Mouse (Mus musculus) neural tube, embryonic 14.5 days (tissue): ENCODE results near the gene Lin7a. TPM values are rescaled to one million over a fixed set of nuclear protein-coding genes. Genes with fewer than 3 reads are reported as not detected.

Experiments used
- ATAC-seq: fragments of 200-750 bp; cut with Nextera tagmentation; 2 replicates; pipeline ENCODE4 v1.8.0; 2017; ENCODE audit warnings: low read depth, mild to moderate bottlenecking, moderate TSS enrichment, moderate library complexity
- H3K27ac ChIP-seq: fragments of 300-500 bp; sonication (generic); 2 replicates; pipeline ENCODE4 v1.5.1; 2014; ENCODE audit warnings: low read depth, mild to moderate bottlenecking, control low read depth, low read length, moderate library complexity, mixed read lengths
- H3K27me3 ChIP-seq: fragments of 300-500 bp; sonication (generic); 2 replicates; pipeline ENCODE4 v1.6.1; 2014; ENCODE audit warnings: low read length; ENCODE audit not compliant: control insufficient read depth, insufficient read depth
- H3K36me3 ChIP-seq: fragments of 300-500 bp; sonication (generic); 2 replicates; pipeline ENCODE4 v1.6.1; 2014; ENCODE audit warnings: low read length, mixed read lengths; ENCODE audit not compliant: control insufficient read depth, insufficient read depth
- H3K4me1 ChIP-seq: fragments of 300-500 bp; sonication (generic); 2 replicates; pipeline ENCODE4 v1.6.1; 2014; ENCODE audit warnings: low read length; ENCODE audit not compliant: control insufficient read depth, insufficient read depth
- H3K4me2 ChIP-seq: fragments of 300-500 bp; sonication (generic); 2 replicates; pipeline ENCODE4 v1.6.1; 2014; ENCODE audit warnings: mild to moderate bottlenecking, low read depth, low read length, control low read depth
- H3K4me3 ChIP-seq: fragments of 300-500 bp; sonication (generic); 2 replicates; pipeline ENCODE4 v1.5.1; 2014; ENCODE audit warnings: low read depth, low read length, control low read depth, mixed read lengths
- H3K9ac ChIP-seq: fragments of 300-500 bp; sonication (generic); replicated peaks from 2 replicates; pipeline ENCODE4 v1.6.1; 2014; ENCODE audit warnings: low read depth, mild to moderate bottlenecking, control low read depth, low read length, mixed read lengths
- H3K9me3 ChIP-seq: fragments of 300-500 bp; sonication (generic); 2 replicates; pipeline ENCODE4 v1.6.1; 2016; ENCODE audit warnings: low read length; ENCODE audit not compliant: control insufficient read depth
- WGBS: fragments of 180-500 bp; shearing (Covaris S2); extraction: QIAGEN DNeasy Blood & Tissue Kit; methylation state at CpG from one replicate; pipeline ENCODE4 v1.1.7; 2014; 5-methylcytosine and 5-hydroxymethylcytosine counted together
- polyA plus RNA-seq: library from polyadenylated mRNA; unstranded; fragments of >200 nt; fragmentation: Nextera tagmentation; extraction: Ambion mirVana; gene quantifications from 2 replicates; pipeline ENCODE4 v1.2.1, GENCODE M21; 2014

Lin7a gene
- polyA plus RNA-seq: 46.0 and 52.4 TPM in 2 replicates

DNA sequence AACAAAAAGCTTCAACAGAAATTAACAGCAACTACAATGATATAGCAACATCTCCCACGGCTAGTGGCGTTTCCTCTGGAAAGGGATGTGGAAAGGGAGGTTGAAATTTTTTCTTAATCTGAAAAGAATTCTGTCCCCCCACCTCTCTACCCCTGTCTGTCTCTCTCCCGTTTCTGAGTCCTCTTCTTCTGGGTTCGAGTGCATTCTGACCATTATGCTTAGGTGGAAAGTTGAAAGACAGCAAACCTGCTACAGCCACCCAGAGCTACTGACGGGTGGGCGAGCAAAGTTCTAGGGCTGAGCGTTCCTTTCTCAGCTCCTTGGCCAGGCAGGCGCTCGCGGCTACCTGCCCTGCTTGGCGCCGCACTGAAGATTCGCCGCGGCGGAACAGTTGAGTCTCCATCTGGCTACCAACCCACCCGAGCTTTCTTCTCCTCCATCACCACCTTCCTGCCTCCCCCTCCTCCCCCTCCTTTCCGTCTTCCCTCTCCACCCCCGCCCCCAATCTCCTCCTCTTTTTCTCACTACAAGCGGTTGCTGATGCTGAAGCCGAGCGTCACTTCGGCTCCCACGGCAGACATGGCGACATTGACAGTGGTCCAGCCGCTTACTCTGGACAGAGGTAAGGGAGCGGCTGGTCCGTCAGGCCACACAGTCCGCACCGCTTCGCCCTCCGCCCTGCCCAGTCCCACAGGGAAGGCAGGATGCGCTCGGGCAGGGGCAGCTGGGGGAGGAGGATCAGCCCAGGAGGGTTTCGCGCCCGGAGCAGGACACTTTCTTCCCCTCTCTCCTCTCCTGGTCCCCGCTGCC, at the start of gene Lin7a:
Lin7a (plus strand) TSS at position 366 of the 810 bp plus-strand sequence.
- WGBS: 2% methylated on average over 38 of the region's 38 CpGs
- peak; percentile 82 for ATAC-seq
- H3K4me3 ChIP-seq: peak within 1 kb of the TSS; percentile 86

DNA sequence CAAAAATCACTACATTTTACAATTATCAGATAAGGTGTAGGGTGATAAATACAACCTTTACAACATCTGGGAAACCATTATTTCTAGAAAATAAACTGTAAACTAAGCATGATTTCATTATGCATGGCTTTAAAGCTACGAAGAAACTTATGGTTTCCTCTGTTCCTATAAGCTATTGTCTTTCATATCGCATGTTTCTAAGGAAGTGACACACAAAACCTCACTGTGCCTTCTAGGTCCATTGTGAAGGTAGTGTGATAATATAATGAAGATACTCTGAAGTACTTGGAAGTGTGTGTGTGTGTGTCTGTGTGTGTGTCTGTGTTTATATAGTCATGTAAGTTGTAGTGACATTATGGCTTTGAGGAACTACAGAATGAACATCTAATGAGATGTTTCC, 49.8 kb upstream of the Lin7a start:
- WGBS: 78% methylated on average over 2 of the region's 2 CpGs
- Histone ChIP-seq H3K27me3 (no peaks in the 10 kb centered on the region), H3K27ac (no peak overlapping the region), H3K4me3 (no peak overlapping the region), H3K9ac (no peak overlapping the region), H3K4me1 (no peaks in the 10 kb centered on the region), H3K4me2 (no peak overlapping the region), H3K36me3 (no peaks in the 10 kb centered on the region), H3K9me3 (no peaks in the 10 kb centered on the region)
- no peak for ATAC-seq

More for the DNA sequence above, at the start of gene Lin7a:
- H3K9ac ChIP-seq: peak within 1 kb of the TSS; percentile 89
- H3K27me3 ChIP-seq: no peaks in the 10 kb centered on the region
- peak within 1 kb of the TSS; percentile 91 for H3K27ac ChIP-seq
- H3K4me1 ChIP-seq: 0 out of 2 replicates have a peak, but pooled peaks cover 4% of the 10 kb centered on the region
- peak within 1 kb of the TSS; percentile 76 for H3K4me2 ChIP-seq
- no peaks in the 10 kb centered on the region for H3K36me3 ChIP-seq
- H3K9me3 ChIP-seq: no peaks in the 10 kb centered on the region

DNA sequence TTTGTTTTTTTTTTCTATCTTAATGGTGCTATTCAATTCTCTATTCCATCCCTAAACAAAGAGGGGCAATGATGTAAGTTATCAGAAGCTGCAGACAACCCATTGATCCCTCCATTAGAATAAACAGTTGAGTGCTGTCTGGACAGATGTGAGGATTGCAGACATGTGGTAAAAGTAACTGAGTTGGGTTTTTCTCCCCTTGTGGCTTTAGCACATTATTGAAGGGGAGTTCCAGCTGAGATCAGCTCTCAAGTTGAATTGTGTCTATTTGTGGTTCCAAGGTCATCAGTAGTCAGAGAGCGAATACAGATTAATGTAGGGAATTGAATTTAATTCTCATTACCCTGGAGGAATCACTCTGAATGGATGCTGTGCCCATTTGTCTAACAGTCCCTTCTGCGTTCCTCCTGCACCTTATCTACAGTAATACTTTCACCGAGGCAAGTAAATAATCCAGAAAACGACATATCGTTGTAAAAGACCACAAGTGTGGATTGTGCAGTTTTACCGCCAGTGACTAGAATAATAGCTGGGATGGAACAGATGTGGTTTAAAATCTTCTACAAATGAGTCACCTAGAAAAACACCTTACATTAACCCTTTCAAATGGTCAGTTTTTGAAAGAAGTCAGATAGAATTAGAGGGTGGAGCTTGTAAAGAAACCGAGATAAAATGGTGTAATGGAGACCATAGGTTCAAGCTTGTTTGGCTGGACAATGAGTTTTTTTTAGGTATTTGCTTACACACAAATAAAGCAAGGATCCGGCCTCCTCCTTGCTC, 48.9 kb upstream of the Lin7a start:
- ATAC-seq: peak; percentile 56; the same call in 1 of the 2 replicates
- H3K27me3 ChIP-seq: no peaks in the 10 kb centered on the region
- no peak overlapping the region for H3K27ac ChIP-seq
- no peak overlapping the region for H3K4me2 ChIP-seq
- 44% methylated on average over 8 of the region's 8 CpGs for WGBS
- no peak overlapping the region for H3K9ac ChIP-seq
- no peaks in the 10 kb centered on the region for H3K9me3 ChIP-seq
- no peak overlapping the region for H3K4me3 ChIP-seq
- H3K4me1 ChIP-seq: no peaks in the 10 kb centered on the region
- no peaks in the 10 kb centered on the region for H3K36me3 ChIP-seq

DNA sequence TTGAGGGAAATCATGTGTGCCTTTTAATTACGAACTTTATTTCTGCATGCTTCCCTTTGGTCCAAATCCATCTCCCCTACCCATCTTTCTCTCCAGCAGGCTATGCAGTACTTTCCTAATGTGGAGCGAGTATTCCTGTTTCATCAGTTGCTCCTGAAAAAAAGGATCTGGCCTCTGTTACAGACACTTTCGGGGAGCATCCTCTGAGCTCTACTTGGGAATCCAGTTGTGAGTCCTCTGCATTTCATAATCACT, 48.4 kb upstream of the Lin7a start:
- H3K36me3 ChIP-seq: no peaks in the 10 kb centered on the region
- ATAC-seq: no peak
- WGBS: 88% methylated on average over 3 of the region's 3 CpGs
- no peak overlapping the region for H3K4me3 ChIP-seq
- H3K9me3 ChIP-seq: no peaks in the 10 kb centered on the region
- H3K9ac ChIP-seq: no peak overlapping the region
- H3K27ac ChIP-seq: no peak overlapping the region
- no peaks in the 10 kb centered on the region for H3K27me3 ChIP-seq
- H3K4me2 ChIP-seq: no peak overlapping the region
- H3K4me1 ChIP-seq: no peaks in the 10 kb centered on the region

DNA sequence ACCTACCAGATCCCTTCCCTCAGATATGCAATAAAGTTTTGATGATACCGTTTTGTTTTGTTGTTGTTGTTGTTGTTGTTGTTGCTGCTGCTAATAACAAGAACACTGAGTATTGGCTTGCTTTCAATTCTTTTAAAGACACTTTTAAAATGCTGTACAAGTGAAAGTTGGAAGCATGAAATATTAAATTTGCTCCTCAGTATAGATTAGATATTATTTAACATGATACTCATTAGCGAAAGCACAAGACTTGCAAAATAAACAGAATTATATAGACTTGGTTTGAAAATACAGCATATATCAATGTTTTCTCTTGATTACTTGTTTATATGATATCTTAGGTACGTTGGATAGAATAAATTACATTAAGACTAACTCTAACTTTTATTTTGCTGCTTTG, 47.7 kb upstream of the Lin7a start:
- Histone ChIP-seq H3K9me3 (no peaks in the 10 kb centered on the region), H3K27me3 (no peaks in the 10 kb centered on the region), H3K36me3 (no peaks in the 10 kb centered on the region), H3K27ac (no peak overlapping the region), H3K4me1 (no peaks in the 10 kb centered on the region), H3K9ac (no peak overlapping the region), H3K4me2 (no peak overlapping the region), H3K4me3 (no peak overlapping the region)
- 90% methylated on average over 3 of the region's 3 CpGs for WGBS
- no peak for ATAC-seq

DNA sequence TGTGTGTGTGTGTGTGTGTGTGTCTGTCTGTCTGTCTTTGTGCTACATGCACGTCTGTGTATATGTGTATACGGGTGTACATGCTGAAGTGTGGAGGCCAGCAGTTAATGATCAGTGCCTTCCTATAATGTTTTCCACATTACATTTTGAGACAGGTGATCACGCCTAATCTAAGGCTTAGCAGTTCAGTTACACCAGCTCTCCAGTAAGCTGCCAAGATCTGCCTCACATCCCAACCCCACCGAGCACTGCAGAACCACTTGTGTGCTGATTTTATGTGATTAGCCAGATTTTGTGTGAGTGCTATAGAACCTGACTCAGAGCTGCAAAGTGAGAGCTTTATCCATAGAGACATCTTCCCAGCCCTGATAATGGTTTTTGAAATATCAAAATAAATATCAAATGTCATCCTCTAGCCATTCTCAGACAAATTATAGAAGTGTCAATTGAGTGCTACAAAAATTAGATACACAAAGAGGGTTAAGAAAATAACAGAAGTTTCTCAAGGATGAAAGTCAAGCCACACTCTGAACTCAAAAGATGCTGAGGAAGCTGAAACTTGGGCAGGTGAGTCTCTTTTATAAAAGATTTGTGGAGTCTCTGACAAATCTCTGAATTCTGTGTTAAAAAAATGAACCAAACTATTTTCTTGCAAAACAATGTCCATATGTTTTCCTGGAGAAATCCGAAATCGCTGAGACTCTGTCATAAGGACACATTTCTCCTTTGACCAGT, 46.7 kb upstream of the Lin7a start:
- Histone ChIP-seq H3K9me3 (no peaks in the 10 kb centered on the region), H3K4me1 (no peaks in the 10 kb centered on the region), H3K4me3 (no peak overlapping the region), H3K9ac (no peak overlapping the region), H3K27me3 (no peaks in the 10 kb centered on the region), H3K36me3 (no peaks in the 10 kb centered on the region), H3K27ac (no peak overlapping the region), H3K4me2 (no peak overlapping the region)
- 89% methylated on average over 6 of the region's 6 CpGs for WGBS
- ATAC-seq: no peak

DNA sequence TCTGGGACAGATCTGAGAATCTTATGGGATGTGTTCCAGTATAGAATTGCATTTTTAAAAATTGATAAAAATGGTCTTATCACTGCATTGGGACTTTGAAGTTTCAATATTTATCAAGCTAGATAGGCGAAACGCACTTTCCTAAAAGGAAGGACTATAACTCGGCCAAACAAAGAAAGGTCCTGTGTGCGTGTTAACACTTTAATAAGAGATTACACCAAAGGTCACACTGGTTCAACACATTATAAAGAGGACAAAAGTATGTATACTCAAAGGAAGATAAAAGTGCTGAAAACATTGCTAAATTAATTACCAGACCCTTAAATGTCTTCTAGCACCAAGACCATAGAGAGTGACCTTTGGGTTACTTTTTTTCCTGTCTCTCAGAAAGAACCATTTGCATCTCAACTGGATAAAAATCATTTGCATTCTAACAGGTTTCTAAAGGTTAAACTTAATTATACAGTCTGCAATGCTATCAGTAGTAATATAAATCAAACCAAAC, 46.1 kb upstream of the Lin7a start:
- no peak overlapping the region for H3K9ac ChIP-seq
- no peaks in the 10 kb centered on the region for H3K9me3 ChIP-seq
- H3K4me3 ChIP-seq: no peak overlapping the region
- no peak overlapping the region for H3K4me2 ChIP-seq
- ATAC-seq: no peak
- WGBS: 39% methylated on average over 4 of the region's 4 CpGs
- H3K4me1 ChIP-seq: no peaks in the 10 kb centered on the region
- H3K36me3 ChIP-seq: no peaks in the 10 kb centered on the region
- no peaks in the 10 kb centered on the region for H3K27me3 ChIP-seq
- H3K27ac ChIP-seq: no peak overlapping the region

DNA sequence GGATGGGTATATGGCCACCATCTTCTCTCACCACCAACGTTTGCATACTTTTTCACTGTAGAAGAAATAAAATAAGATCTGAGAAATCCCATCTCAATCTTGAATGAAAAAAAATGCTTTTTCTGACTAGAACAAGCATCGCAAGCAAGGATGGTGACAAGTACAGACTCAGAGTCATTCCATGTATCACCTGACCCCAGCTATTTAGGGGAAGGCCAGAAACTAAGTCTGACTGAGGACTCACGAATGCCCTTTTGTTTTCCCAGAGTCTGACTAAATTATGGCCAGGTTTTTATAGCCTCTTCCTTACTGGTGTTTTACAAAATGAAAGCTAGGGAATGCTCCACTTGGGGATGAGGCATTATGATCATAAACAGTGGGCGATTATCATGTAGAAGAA, 45.6 kb upstream of the Lin7a start:
- Histone ChIP-seq H3K9me3 (no peaks in the 10 kb centered on the region), H3K4me1 (no peaks in the 10 kb centered on the region), H3K27me3 (no peaks in the 10 kb centered on the region), H3K4me3 (no peak overlapping the region), H3K4me2 (no peak overlapping the region), H3K27ac (no peak overlapping the region), H3K36me3 (no peaks in the 10 kb centered on the region), H3K9ac (no peak overlapping the region)
- WGBS: 54% methylated on average over 4 of the region's 4 CpGs
- no peak for ATAC-seq
